Mouse (Mus musculus) ES-Bruce4 (cell line): Measurements from ENCODE around the gene Tmem53. TPM values are rescaled to one million over a fixed set of nuclear protein-coding genes. Genes with fewer than 3 reads are reported as not detected.

Experiments
- H3K27ac ChIP-seq: 2 replicates; pipeline ENCODE4 v1.5.1; 2012; ENCODE audit warnings: low read length, inconsistent platforms; ENCODE audit not compliant: insufficient read depth
- H3K27me3 ChIP-seq: 2 replicates; pipeline ENCODE4 v1.6.1; 2012; ENCODE audit warnings: mild to moderate bottlenecking, low read length, inconsistent platforms; ENCODE audit not compliant: control insufficient read depth, poor library complexity, insufficient read depth, severe bottlenecking
- H3K36me3 ChIP-seq: 2 replicates; pipeline ENCODE4 v1.6.1; 2012; ENCODE audit warnings: inconsistent platforms, mild to moderate bottlenecking, low read length, moderate library complexity; ENCODE audit not compliant: control insufficient read depth, poor library complexity, insufficient read depth, severe bottlenecking
- H3K4me1 ChIP-seq: one replicate; pipeline ENCODE4 v1.8.1; 2011; ENCODE audit warnings: low read length; ENCODE audit not compliant: control insufficient read depth, insufficient read depth
- H3K4me3 ChIP-seq: 2 replicates; pipeline ENCODE4 v1.5.1; 2011; ENCODE audit warnings: low read depth, mild to moderate bottlenecking, low read length
- H3K9ac ChIP-seq: 2 replicates; pipeline ENCODE4 v1.6.1; 2012; ENCODE audit warnings: low read depth, mild to moderate bottlenecking, inconsistent platforms; ENCODE audit not compliant: poor library complexity, severe bottlenecking
- H3K9me3 ChIP-seq: replicated peaks from 2 replicates; pipeline ENCODE4 v1.6.1; 2012; ENCODE audit warnings: mild to moderate bottlenecking, low read length, inconsistent platforms; ENCODE audit not compliant: control insufficient read depth, poor library complexity, insufficient read depth, severe bottlenecking
- CTCF ChIP-seq: IDR thresholded peaks from one replicate; pipeline ENCODE4 v1.8.1; 2011; ENCODE audit warnings: low read depth, low read length
- EP300 ChIP-seq: IDR thresholded peaks from 2 replicates; pipeline ENCODE4 v1.6.1; 2011; ENCODE audit warnings: low read depth, low read length; ENCODE audit not compliant: insufficient read depth
- POLR2A ChIP-seq: IDR thresholded peaks from one replicate; pipeline ENCODE4 v1.8.1; 2011; ENCODE audit warnings: low read length; ENCODE audit not compliant: insufficient read depth
- polyA plus RNA-seq: library from polyadenylated mRNA; stranded (reverse); fragments of >200 nt; gene quantifications from 2 replicates; pipeline ENCODE4 v1.2.4, GENCODE M21; 2011; ENCODE audit warnings: low read depth; ENCODE audit not compliant: missing spikeins, insufficient read depth, insufficient read length

Gene Tmem53
- polyA plus RNA-seq, 1 experiment, result 1.8 TPM

DNA sequence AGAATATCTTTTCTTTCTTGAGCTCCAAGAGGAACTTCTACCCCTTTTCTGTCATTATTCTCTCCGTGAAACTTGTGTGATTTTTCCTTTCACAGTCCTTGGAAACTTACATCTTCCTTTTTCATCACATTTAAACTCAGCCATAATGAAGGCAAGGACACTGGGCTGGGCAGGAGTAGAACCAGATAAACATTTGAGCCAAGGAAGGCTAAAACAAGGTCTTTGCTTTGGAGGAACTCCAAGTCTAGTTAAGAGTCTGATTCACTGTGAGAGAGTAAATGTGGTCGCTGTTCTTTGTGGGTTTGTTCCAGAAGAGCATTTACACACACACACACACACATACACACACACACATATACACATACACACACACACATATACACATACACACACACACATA, 39.9 kb downstream of the Tmem53 start:
- H3K9ac ChIP-seq, result no peak overlapping the region

GRCm38 (mm10) chr4:117296849-117297593, 45.3 kb downstream of the Tmem53 start:
- Histone ChIP-seq H3K4me3 (no peak overlapping the region), H3K9ac (no peak overlapping the region), H3K27me3 (no peaks in the 10 kb centered on the region), H3K27ac (no peak overlapping the region), H3K9me3 (no peaks in the 10 kb centered on the region), H3K36me3 (no peaks in the 10 kb centered on the region), H3K4me1 (no peaks in the 10 kb centered on the region)
- no peak for TF ChIP-seq EP300
- no peak for TF ChIP-seq POLR2A
- no peak for TF ChIP-seq CTCF

More for the DNA sequence above, 39.9 kb downstream of the Tmem53 start:
- no peak for TF ChIP-seq POLR2A
- H3K9me3 ChIP-seq, result no peaks in the 10 kb centered on the region
- peaks cover 16% of the 10 kb centered on the region for H3K36me3 ChIP-seq
- H3K27me3 ChIP-seq, result no peaks in the 10 kb centered on the region
- no peak overlapping the region for H3K4me3 ChIP-seq
- H3K27ac ChIP-seq, result no peak overlapping the region
- no peaks in the 10 kb centered on the region for H3K4me1 ChIP-seq

- TF ChIP-seq POLR2A (no peak), EP300 (no peak), CTCF (no peak)
- Histone ChIP-seq H3K4me3 (no peak overlapping the region), H3K9ac (no peak overlapping the region), H3K4me1 (no peaks in the 10 kb centered on the region), H3K27ac (no peak overlapping the region), H3K27me3 (no peaks in the 10 kb centered on the region), H3K36me3 (no peaks in the 10 kb centered on the region), H3K9me3 (no peaks in the 10 kb centered on the region)
Measured at GRCm38 (mm10) chr4:117297819-117298218, 46.1 kb downstream of the Tmem53 start.

GRCm38 (mm10) chr4:117299921-117300320, 48.2 kb downstream of the Tmem53 start:
- Histone ChIP-seq H3K27ac (no peak overlapping the region), H3K9ac (no peak overlapping the region), H3K9me3 (no peaks in the 10 kb centered on the region), H3K4me3 (no peak overlapping the region), H3K4me1 (peaks cover 1% of the 10 kb centered on the region), H3K36me3 (no peaks in the 10 kb centered on the region), H3K27me3 (no peaks in the 10 kb centered on the region)
- TF ChIP-seq POLR2A, result no peak
- TF ChIP-seq CTCF, result no peak
- no peak for TF ChIP-seq EP300

DNA sequence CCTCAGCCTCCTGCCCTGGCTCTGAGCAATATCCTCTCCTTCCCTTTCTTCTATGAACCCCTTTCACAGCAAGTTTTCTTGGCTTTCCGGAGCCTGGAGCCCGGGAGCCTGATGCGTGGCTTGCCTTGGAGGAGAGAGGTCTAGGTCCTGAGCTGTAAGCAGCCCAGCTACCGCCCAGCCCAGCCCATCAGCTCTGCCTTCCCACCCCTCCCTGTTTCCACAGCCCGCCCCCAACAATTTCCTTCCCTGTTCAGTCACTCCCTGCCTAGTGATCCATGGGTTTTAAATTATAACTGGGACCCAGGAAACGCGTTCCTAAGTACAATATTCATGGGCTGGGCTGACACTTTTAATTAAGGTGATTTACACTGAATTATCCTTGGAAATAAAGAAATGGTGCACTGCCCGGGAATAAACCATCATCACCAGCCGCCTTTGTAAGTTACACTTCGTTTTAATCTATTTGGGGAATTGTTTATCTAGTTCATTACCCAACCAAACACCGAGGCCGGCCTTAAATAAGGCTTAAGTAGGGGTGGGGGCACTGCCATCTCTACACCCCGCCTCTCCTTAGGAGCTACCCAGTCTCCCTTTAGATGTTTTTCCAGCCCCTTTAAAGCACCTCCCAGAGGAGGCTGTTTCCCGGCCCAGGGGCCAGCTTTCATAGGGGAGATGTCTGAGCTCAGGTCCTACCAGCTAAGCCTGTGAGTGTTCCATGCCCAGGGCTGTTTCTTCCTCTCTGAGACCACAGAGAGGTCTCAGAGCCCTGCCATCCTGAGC, 50.5 kb downstream of the Tmem53 start:
- H3K9ac ChIP-seq, result no peak overlapping the region
- TF ChIP-seq EP300 (no peak), POLR2A (no peak), CTCF (no peak)
- no peak overlapping the region for H3K4me3 ChIP-seq
- H3K4me1 ChIP-seq, result peaks cover 3% of the 10 kb centered on the region
- no peak overlapping the region for H3K27ac ChIP-seq
- no peaks in the 10 kb centered on the region for H3K9me3 ChIP-seq
- no peaks in the 10 kb centered on the region for H3K36me3 ChIP-seq
- no peaks in the 10 kb centered on the region for H3K27me3 ChIP-seq
